Mouse (Mus musculus) liver, postnatal 0 days (tissue): ENCODE data around the gene Ercc2.

Experiments
- CTCF ChIP-seq: sonication (generic); IDR thresholded peaks from 2 replicates; pipeline ENCODE4 v1.5.1; 2016; ENCODE audit warnings: antibody characterized with exemption, low read depth
- EP300 ChIP-seq: IDR thresholded peaks from 2 replicates; pipeline ENCODE4 v1.6.1; 2016; ENCODE audit warnings: antibody characterized with exemption, low read depth, mild to moderate bottlenecking

DNA sequence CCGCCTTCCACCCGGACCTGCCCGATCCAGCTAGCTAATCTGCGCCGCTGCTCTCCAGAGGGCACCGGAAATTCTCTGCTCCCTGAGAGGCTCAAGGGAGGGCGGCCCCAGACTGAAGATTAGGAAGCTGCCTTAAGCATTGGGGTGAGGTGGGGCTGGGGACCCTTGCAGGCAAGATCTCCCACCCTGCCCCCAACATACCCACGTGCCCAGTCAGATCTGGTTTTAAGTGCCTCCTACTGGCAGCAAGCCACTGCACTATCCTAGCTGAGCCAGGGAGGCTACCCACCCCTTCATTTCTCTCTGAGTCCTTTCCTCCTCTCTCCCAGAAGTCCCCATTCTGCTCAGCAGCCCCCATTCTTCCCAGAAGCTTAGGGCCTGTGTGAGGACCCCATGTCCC is 3.8 kb upstream of the Ercc2 start:
- TF ChIP-seq CTCF (no peak), EP300 (no peak)
